Mouse (Mus musculus): Measurements from ENCODE around the gene Tmem259.

DNA sequence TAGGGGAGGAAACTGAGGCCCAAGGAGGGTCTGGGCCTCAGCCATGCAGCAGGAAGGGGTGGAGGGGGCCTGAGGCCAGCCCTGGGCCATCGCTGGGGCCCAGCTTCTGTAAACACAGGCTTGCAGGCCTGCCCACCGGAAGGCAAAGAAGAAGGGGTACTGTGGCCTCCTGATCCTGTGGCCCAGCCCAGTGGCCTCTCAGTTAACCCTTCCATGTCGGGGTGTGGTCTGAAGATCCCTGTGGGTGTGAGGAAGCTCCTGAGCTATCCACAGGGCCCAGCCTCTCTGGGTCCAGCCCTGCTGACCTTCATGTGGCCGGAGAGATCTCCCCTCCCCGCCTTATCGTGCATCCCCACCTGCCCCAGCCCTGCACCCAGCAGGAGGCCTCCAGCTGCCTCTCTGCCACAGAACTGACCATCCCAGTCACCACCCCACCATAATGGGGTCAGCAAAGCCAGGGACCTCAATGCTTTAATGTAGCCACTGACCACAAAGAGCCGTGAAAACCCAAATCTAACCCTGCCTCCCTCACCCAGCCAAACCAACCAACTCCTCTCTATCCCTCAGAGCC is 37.3 kb downstream of the Tmem259 start:
- TF ChIP-seq GATA1 (IDR thresholded peaks at IDR 0.05; ENCODE audit: borderline replicate concordance, low read length) (no peak), FLI1 (IDR thresholded peaks at IDR 0.05; ENCODE audit: low read length) (no peak)

All from megakaryocyte, embryonic 14.5 days (primary cell).